Mouse (Mus musculus) forebrain, embryonic 10.5 days (tissue): ENCODE measurements around the gene Pigc. TPM values are rescaled to one million over a fixed set of nuclear protein-coding genes. Genes with fewer than 3 reads are reported as not detected.

Source experiments
- DNase-seq: peaks from one replicate; pipeline ENCODE4 v3.0.0-alpha.2; 2017; ENCODE audit warnings: low spot score; ENCODE audit errors: extremely low spot score
- H3K27ac ChIP-seq: fragments of 300-500 bp; sonication (generic); 2 replicates; pipeline ENCODE4 v1.5.1; 2016; ENCODE audit warnings: mild to moderate bottlenecking
- H3K27me3 ChIP-seq: fragments of 300-500 bp; sonication (generic); 2 replicates; pipeline ENCODE4 v1.6.1; 2016; ENCODE audit warnings: mild to moderate bottlenecking; ENCODE audit not compliant: poor library complexity, severe bottlenecking
- H3K36me3 ChIP-seq: fragments of 300-500 bp; sonication (generic); replicated peaks from 2 replicates; pipeline ENCODE4 v1.6.1; 2016; ENCODE audit warnings: mild to moderate bottlenecking, moderate library complexity
- H3K4me1 ChIP-seq: fragments of 300-500 bp; sonication (generic); 2 replicates; pipeline ENCODE4 v1.6.1; 2016
- H3K4me3 ChIP-seq: fragments of 300-500 bp; sonication (generic); 2 replicates; pipeline ENCODE4 v1.5.1; 2016; ENCODE audit warnings: mild to moderate bottlenecking, moderate library complexity
- H3K9me3 ChIP-seq: fragments of 300-500 bp; sonication (generic); 2 replicates; pipeline ENCODE4 v1.6.1; 2016; ENCODE audit warnings: mild to moderate bottlenecking, moderate library complexity
- WGBS: fragments of 180-500 bp; shearing (Covaris S2); methylation state at CpG from one replicate; pipeline ENCODE4 v1.1.7; 2016; 5-methylcytosine and 5-hydroxymethylcytosine counted together
- polyA plus RNA-seq: library from polyadenylated mRNA; unstranded; fragments of >200 nt; fragmentation: Nextera tagmentation; extraction: Ambion mirVana; gene quantifications from 2 replicates; pipeline ENCODE4 v1.2.1, GENCODE M21; 2016

Pigc gene
- polyA plus RNA-seq, 1 experiment from 2014 or later = 21.0 TPM

DNA sequence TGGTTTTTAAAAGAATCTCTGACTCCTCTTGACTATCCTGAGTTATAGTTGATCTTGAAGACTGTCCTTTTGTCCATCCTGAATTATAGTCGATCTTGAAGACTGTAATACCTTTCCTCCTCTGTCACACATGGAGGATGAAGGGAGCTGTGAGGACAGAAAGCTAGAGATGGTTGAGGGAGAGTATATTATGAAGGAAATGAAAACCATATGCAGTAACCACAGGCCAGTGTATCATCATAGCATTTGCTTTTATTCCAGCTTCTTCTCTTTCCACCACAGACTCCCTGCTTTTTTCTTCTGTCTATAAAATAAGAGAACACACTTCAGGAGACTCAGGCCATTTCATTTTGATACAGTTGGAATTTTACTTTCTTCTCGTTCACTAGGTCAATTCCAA lies 11.1 kb downstream of the Pigc start:
- no peak for DNase-seq
- peaks cover 38% of the 10 kb centered on the region for H3K4me1 ChIP-seq
- no peaks in the 10 kb centered on the region for H3K9me3 ChIP-seq
- no peaks in the 10 kb centered on the region for H3K36me3 ChIP-seq
- H3K4me3 ChIP-seq = no peak overlapping the region
- no peaks in the 10 kb centered on the region for H3K27me3 ChIP-seq
- no peak overlapping the region for H3K27ac ChIP-seq
- 80% methylated on average over 2 of the region's 2 CpGs for WGBS

DNA sequence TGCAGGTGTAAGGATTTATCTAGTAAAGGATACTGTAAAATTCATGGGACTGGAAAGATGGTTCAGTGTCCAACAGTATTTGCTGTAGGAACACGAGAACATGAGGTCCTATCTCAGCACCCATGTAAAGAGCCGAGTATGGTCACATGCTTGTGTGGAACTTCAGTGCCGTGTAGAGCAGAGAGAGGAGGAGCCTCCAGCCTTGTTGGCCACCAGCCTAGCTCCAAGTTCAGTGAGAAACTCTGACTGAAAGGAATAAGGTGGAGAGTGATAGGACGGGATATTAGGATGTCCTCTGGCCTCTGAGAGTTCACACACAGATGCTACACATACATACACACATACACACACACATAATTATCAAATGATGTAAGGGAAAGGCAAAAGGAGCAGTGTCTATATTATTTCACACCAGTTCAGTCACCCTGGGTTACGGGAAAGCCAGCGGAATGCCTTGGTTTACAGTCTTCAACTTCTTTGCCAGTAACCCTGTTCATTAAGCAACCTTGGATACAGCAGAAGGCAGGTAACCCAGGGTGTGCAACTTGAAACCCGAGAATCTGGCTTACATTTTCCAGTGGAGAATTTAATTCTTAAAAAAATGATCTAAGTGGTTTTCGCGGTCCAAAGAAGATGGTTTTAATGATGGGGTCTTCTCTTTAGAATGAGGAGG lies 11.8 kb downstream of the Pigc start:
- WGBS = 87% methylated on average over 9 of the region's 9 CpGs
- Histone ChIP-seq H3K9me3 (no peaks in the 10 kb centered on the region), H3K4me1 (peaks cover 33% of the 10 kb centered on the region), H3K36me3 (no peaks in the 10 kb centered on the region), H3K4me3 (no peak overlapping the region), H3K27ac (no peak overlapping the region), H3K27me3 (no peaks in the 10 kb centered on the region)
- DNase-seq = no peak

DNA sequence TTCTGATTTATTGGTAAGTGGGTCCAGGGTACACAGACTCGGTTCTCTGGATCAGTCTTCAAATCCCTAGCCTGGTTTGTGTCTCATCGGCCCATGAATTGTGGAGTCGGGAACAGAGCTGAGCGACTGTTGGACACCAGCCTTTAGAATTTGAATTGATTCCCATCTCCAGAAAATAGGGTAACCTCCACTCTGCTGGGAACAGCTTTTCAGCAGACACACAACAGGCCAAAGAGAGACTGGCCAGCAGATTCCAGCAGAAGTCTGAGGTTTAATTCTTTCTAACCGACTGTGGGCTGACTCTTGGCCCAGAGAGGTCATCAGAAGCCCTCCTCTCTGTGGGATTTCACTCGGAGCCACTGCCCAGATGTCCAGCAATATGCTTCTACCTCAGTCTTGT lies 14.5 kb downstream of the Pigc start:
- H3K4me3 ChIP-seq = no peak overlapping the region
- no peak for DNase-seq
- 71% methylated on average over 6 of the region's 6 CpGs for WGBS
- H3K4me1 ChIP-seq = peaks cover 19% of the 10 kb centered on the region
- no peaks in the 10 kb centered on the region for H3K27me3 ChIP-seq
- no peak overlapping the region for H3K27ac ChIP-seq
- H3K9me3 ChIP-seq = no peaks in the 10 kb centered on the region
- no peaks in the 10 kb centered on the region for H3K36me3 ChIP-seq

DNA sequence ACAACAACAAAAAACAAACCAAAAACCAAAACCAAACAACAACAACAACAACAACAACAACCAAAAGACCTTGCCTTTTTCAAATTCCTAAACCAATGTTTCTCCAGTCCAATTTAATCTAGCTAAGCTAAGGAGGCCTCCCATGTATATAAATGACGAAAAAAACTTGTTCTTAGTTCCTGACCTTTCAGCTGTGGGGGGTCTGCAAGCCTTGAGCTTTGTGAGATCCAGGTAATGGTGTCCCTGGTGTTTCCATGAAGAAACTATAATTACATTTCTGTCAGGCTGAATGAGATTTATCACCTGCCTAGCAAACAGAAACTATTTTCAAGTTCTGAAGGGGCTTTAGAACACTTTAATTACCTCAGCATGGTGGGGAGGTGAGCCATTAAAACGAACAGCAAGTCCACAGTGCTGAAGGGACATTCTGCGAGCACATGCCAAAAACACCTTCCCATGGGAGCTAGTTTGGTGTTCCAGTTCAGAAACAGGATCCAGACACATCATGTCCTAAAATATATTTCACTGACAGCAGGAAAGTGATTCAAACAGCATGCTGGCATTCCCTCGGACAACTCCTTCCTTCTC lies 15.1 kb downstream of the Pigc start:
- Histone ChIP-seq H3K27me3 (no peaks in the 10 kb centered on the region), H3K4me1 (peaks cover 19% of the 10 kb centered on the region), H3K9me3 (no peaks in the 10 kb centered on the region), H3K4me3 (no peak overlapping the region), H3K36me3 (no peaks in the 10 kb centered on the region), H3K27ac (no peak overlapping the region)
- no peak for DNase-seq
- WGBS = 44% methylated on average over 4 of the region's 4 CpGs

DNA sequence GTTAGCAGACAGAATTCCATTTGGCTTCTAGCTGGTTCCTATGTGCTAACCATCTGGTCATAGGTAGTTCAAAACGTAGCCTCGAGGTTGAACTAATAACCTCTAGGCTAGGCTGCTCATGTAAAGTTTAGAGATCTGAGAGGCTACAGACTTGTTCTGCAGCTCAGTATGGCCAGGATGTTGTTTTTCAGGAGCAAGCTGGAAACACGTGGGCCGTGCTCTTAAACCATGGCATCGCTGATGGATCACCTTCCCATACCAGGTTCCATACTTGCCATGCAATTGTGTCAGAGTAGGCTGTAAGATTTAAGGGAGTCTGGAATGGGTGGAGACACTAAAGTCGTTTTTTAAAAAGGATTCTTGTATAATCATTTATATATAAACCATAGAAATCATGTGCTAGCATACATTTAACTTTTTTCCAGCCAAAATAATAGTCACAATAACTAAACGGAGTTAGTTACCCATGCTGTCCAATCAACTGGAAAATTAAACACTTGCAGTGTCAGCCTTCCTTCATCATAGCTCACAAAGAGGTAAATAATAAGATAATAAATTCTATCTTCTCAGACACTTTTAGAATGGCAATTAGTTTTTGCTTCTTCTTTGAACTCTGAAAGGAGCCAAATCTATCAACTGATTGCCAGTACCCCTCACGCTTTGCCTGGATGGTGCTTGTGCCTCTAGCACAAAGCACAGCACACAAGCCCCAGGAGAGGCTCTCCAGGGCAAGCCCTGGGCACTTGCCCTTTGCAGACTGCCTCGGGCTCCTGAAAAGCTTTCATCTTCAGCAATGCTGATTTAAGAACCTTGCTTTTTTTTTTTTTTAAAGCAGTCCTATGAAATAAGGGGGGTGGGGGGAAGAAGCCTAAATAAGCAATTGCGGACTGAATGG lies 21.9 kb downstream of the Pigc start:
- Histone ChIP-seq H3K4me1 (peaks cover 12% of the 10 kb centered on the region), H3K9me3 (no peaks in the 10 kb centered on the region), H3K4me3 (no peak overlapping the region), H3K36me3 (no peaks in the 10 kb centered on the region), H3K27ac (no peak overlapping the region), H3K27me3 (no peaks in the 10 kb centered on the region)
- WGBS = 74% methylated on average over 10 of the region's 10 CpGs
- no peak for DNase-seq

DNA sequence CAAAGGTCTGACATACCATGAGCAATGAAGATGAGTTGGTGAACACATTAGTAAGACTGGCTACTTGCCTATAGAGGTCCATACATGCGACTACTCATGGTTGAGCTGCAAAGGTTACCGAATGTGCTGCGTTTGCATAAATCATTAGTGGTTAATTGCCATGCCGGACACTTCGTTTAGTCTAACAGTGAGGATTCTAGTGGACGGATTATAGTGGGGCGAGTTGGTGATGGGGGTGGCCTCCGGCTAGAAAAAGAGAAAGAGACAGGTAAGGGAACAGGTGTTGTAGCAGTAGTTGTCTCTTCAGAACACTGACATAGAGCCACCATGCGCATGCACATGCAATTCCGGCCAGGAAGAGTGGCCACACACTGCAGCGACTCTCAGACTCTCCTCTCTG lies 22.9 kb downstream of the Pigc start:
- Histone ChIP-seq H3K36me3 (no peaks in the 10 kb centered on the region), H3K27ac (no peak overlapping the region), H3K4me3 (no peak overlapping the region), H3K4me1 (peaks cover 12% of the 10 kb centered on the region), H3K9me3 (no peaks in the 10 kb centered on the region), H3K27me3 (no peaks in the 10 kb centered on the region)
- DNase-seq = no peak
- WGBS = 95% methylated on average over 11 of the region's 11 CpGs

DNA sequence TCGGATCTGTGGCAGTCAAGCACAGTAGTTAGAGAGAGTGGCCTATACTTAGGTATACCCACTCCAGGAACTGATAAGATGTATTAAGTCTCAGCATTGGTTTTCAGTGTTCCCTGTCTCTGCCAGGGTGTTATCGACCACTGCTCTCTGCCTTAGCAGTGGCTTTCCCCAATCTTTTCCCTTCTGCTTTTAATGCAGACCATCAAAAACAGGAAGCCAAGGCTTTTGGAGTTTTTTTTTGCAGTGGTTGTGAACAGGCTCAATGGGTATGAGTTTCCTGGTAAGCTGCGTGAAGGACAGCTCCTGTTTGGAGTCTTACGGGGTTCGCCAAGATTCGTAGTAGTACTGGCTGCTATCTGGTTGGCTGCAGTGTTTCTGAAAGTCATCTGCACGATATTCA lies 23.4 kb downstream of the Pigc start:
- Histone ChIP-seq H3K4me3 (no peak overlapping the region), H3K4me1 (peaks cover 12% of the 10 kb centered on the region), H3K9me3 (no peaks in the 10 kb centered on the region), H3K27ac (no peak overlapping the region), H3K36me3 (no peaks in the 10 kb centered on the region), H3K27me3 (no peaks in the 10 kb centered on the region)
- no peak for DNase-seq
- WGBS = 93% methylated on average over 7 of the region's 7 CpGs

DNA sequence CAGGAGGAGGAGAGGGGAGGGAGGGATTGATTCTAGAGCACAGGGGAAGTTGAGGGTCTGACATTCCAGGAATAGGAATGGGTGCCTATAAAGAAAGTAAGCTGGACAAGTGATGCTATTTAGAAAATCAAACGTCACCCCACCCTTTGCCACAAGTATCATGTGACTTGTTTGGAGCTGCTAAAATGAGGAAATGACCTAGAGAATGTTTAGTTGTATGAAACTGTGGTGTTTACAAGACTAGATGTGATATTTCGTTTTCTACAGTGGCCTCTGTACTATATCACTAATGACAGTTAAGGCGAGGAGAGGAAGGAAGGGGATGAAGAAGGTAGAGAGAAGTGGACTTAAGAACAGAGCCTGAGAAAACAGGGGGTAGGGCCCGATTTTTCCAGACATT lies 29.8 kb downstream of the Pigc start:
- H3K9me3 ChIP-seq = no peaks in the 10 kb centered on the region
- H3K4me3 ChIP-seq = no peak overlapping the region
- H3K27ac ChIP-seq = peak overlapping the region; percentile 87; the same call in 1 of the 2 replicates
- no peak for DNase-seq
- H3K4me1 ChIP-seq = peaks cover 38% of the 10 kb centered on the region
- H3K27me3 ChIP-seq = no peaks in the 10 kb centered on the region
- whole genome bisulfite sequencing = 80% methylated on average over 4 of the region's 4 CpGs
- H3K36me3 ChIP-seq = no peaks in the 10 kb centered on the region

DNA sequence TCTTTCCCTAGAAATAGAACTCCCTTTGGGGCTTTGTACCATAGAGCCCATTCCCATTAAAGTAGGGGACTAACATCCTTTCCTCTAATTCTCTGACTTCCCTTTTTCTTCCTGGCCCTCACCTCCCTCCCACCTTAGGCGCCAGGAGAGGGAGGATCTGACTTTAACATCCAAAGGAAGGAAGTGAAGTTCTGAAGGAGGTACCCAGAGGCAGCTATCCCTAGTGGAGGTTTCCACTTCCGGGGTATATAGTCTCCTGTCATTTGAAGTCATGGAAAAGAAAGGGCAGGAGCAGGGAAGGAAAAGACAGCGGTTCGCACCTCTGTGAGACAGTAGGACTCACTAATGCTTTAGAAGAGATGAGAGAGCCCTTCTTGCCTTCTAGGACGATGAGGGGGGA lies 30.4 kb downstream of the Pigc start:
- DNase-seq = no peak
- peak overlapping the region; percentile 87 for H3K27ac ChIP-seq

DNA sequence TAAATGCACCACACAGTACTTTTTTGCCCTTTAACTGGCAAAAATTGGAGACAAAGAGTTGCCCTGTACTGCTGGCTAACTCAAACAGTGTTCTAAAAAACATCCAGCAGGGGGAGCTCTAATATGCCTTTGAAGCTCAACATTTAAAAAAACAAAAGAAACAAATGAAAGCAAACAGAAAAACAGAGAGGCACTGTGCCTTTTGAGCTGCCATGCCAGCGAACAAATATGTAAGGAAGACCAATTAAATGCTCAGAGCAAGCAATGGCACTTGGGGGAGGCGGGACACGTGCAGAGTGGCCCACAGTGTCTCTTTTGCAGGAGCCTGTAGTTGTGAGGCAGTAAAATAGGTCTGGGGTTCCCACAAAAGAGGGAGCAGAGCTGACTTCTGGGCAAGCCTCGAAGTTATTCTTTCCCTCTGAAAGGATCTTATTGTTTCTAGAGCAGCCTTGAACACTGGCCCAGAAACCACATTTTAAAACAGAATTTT lies 30.9 kb downstream of the Pigc start:
- H3K36me3 ChIP-seq = no peaks in the 10 kb centered on the region
- H3K9me3 ChIP-seq = no peaks in the 10 kb centered on the region
- peak overlapping the region; percentile 87 for H3K27ac ChIP-seq
- peak overlapping the region; percentile 18 for H3K4me3 ChIP-seq
- WGBS = 4% methylated on average over 4 of the region's 4 CpGs
- peaks cover 50% of the 10 kb centered on the region for H3K4me1 ChIP-seq
- peak; percentile 67 for DNase-seq
- H3K27me3 ChIP-seq = no peaks in the 10 kb centered on the region

More for the DNA sequence above, 30.4 kb downstream of the Pigc start:
- H3K27me3 ChIP-seq = no peaks in the 10 kb centered on the region
- no peaks in the 10 kb centered on the region for H3K36me3 ChIP-seq
- WGBS = 50% methylated on average over 5 of the region's 5 CpGs
- no peak overlapping the region for H3K4me3 ChIP-seq
- peaks cover 44% of the 10 kb centered on the region for H3K4me1 ChIP-seq
- no peaks in the 10 kb centered on the region for H3K9me3 ChIP-seq

DNA sequence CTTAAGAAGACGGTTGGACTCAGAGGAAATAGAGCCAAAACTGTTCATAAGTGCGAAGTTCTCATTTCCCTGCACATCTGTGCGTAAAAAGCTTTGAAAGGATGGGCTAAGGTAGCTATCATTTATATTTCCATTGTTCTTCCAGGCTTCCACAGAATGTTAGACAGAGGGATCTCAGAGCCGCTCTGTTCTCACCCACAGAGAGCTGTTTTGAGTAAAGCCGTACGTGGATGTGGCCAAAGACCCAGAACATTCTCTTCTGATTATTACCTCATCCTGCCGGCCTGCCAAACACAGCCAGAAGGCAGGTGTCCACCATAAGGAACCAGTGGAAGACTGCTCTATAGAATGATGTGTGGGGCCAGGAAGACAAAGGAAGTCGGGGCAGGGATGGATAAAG lies 32.3 kb downstream of the Pigc start:
- Histone ChIP-seq H3K4me3 (no peak overlapping the region), H3K27me3 (no peaks in the 10 kb centered on the region), H3K27ac (peak overlapping the region; percentile 62), H3K36me3 (no peaks in the 10 kb centered on the region), H3K4me1 (peaks cover 57% of the 10 kb centered on the region), H3K9me3 (no peaks in the 10 kb centered on the region)
- DNase-seq = no peak
- WGBS = 84% methylated on average over 8 of the region's 8 CpGs

DNA sequence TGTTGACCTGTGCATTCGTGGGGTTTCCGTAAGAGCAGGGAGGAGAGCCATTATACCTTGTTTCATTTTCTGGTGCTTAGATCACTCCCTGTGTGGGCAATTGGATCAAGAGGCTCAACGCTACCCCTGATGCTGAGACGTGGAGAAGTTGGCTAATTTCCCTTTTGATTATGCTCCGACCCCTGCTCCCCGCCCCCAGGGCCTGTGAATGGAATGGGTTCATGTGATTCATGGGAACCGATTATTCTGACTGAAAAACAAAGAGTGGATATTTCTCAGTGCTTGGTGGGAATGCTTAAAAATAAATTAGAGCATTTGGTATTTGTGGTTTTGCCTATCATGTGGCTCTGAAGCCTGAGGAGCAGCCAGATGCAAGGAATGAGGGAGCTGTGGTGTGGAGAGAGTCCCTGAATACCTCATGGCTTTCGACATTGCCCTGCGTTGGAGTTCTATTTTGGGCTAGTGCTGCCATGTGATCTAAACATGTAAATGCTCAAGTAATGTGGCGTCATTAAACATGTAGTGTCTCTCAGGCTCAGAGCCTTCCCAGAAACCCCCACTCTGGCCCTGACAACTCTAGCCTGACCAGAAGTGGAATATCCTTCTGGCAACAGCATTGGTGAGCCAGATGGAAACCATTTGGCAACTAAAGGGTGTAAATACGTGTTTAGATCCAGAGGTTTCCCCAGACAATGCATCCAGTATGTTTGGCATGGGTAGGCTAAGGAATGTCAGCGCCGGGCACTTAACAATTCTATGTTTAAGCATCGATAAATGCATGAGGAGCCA lies 34.9 kb downstream of the Pigc start:
- H3K36me3 ChIP-seq = no peaks in the 10 kb centered on the region
- 62% methylated on average over 14 of the region's 14 CpGs for WGBS
- no peak overlapping the region for H3K4me3 ChIP-seq
- DNase-seq = no peak
- peak overlapping the region; percentile 77 for H3K27ac ChIP-seq
- H3K9me3 ChIP-seq = no peaks in the 10 kb centered on the region
- peaks cover 71% of the 10 kb centered on the region for H3K4me1 ChIP-seq
- no peaks in the 10 kb centered on the region for H3K27me3 ChIP-seq
